Mouse (Mus musculus) cerebellum, adult 2 months (tissue): Measurements from ENCODE around the gene Sertad3.

Experiments
- CTCF ChIP-seq: fragments of 200-500 bp; IDR thresholded peaks from 2 replicates; pipeline ENCODE4 v1.5.1; 2011; ENCODE audit warnings: low read depth, mild to moderate bottlenecking, control low read depth, low read length, moderate library complexity, borderline replicate concordance; ENCODE audit not compliant: insufficient read depth
- POLR2A ChIP-seq: fragments of 200-500 bp; IDR thresholded peaks from 2 replicates; pipeline ENCODE4 v1.6.1; 2011; ENCODE audit warnings: low read length, control low read depth, borderline replicate concordance; ENCODE audit not compliant: insufficient read depth

DNA sequence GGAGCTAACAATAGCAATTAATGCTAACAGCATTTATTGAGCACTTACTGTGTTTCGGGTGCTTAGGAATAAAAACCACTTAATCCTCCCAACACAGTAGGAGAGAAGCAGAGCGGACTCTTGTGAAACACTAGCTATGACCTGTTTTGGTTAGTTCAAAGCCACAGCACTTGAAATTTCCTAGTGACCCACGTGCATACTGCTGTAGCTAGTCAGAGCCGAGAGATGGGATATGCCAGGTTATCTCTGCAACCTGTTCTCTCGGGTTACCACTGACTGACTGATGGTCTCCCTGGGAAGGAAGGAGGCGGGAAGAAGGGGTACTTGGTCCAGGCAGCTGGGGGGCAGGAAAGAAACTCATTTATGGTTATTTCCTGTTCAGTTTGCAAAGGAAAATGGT, 13.1 kb upstream of the Sertad3 start:
- TF ChIP-seq CTCF (no peak), POLR2A (no peak)
